Mouse (Mus musculus): Measurements from ENCODE around the gene Metap2.

- TF ChIP-seq CTCF (IDR thresholded peaks at IDR 0.05) = no peak
- no peak for TF ChIP-seq POLR2A (IDR thresholded peaks at IDR 0.05; ENCODE audit: insufficient read depth, low read depth, low read length)
Measured at GRCm38 (mm10) chr10:93908540-93908939, 11.6 kb upstream of the Metap2 start.

Data from heart, adult 2 months (tissue).